Mouse (Mus musculus) lung, postnatal 0 days (tissue): Measurements from ENCODE around the gene Fam208a. TPM values are rescaled to one million over a fixed set of nuclear protein-coding genes. Genes with fewer than 3 reads are reported as not detected.
A peak's percentile ranks its signal among the peaks of the same experiment; 100 is the strongest.

Experiments
- ATAC-seq: fragments of 200-750 bp; cut with Nextera tagmentation; 2 replicates; pipeline ENCODE4 v1.8.0; 2017; ENCODE audit warnings: moderate library complexity
- DNase-seq: peaks from one replicate; pipeline ENCODE4 v3.0.0-alpha.2; 2016; ENCODE audit warnings: low spot score
- H3K27ac ChIP-seq: fragments of 300-500 bp; sonication (generic); 2 replicates; pipeline ENCODE4 v1.5.1; 2014; ENCODE audit warnings: antibody characterized with exemption, mild to moderate bottlenecking, low read length, mixed read lengths
- H3K27me3 ChIP-seq: fragments of 300-500 bp; sonication (generic); replicated peaks from 2 replicates; pipeline ENCODE4 v1.6.1; 2014; ENCODE audit warnings: low read length, mixed read lengths; ENCODE audit not compliant: insufficient read depth
- H3K36me3 ChIP-seq: fragments of 300-500 bp; sonication (generic); 2 replicates; pipeline ENCODE4 v1.6.1; 2014; ENCODE audit warnings: low read length, mixed read lengths; ENCODE audit not compliant: insufficient read depth
- H3K4me1 ChIP-seq: fragments of 300-500 bp; sonication (generic); 2 replicates; pipeline ENCODE4 v1.6.1; 2014; ENCODE audit warnings: antibody characterized with exemption, low read depth, low read length, mixed read lengths; ENCODE audit not compliant: insufficient read depth
- H3K4me2 ChIP-seq: fragments of 300-500 bp; sonication (generic); replicated peaks from 2 replicates; pipeline ENCODE4 v1.6.1; 2014; ENCODE audit warnings: low read depth, mild to moderate bottlenecking, low read length, moderate library complexity, mixed read lengths
- H3K4me3 ChIP-seq: fragments of 300-500 bp; sonication (generic); 2 replicates; pipeline ENCODE4 v1.5.1; 2014; ENCODE audit warnings: low read depth, low read length
- H3K9ac ChIP-seq: fragments of 300-500 bp; sonication (generic); replicated peaks from 2 replicates; pipeline ENCODE4 v1.6.1; 2014; ENCODE audit warnings: low read depth, mild to moderate bottlenecking
- H3K9me3 ChIP-seq: fragments of 300-500 bp; sonication (generic); 2 replicates; pipeline ENCODE4 v1.6.1; 2016; ENCODE audit warnings: low read length, mixed read lengths
- CTCF ChIP-seq: IDR thresholded peaks from 2 replicates; pipeline ENCODE4 v1.5.1; 2016; ENCODE audit warnings: antibody characterized with exemption, mild to moderate bottlenecking
- EP300 ChIP-seq: IDR thresholded peaks from 2 replicates; pipeline ENCODE4 v1.6.1; 2016; ENCODE audit warnings: antibody characterized with exemption, mild to moderate bottlenecking, control low read depth
- WGBS: fragments of 180-500 bp; shearing (Covaris S2); extraction: QIAGEN DNeasy Blood & Tissue Kit; methylation state at CpG from one replicate; pipeline ENCODE4 v1.1.7; 2014; 5-methylcytosine and 5-hydroxymethylcytosine counted together
- polyA plus RNA-seq: library from polyadenylated mRNA; unstranded; fragments of >200 nt; fragmentation: Nextera tagmentation; extraction: Ambion mirVana; gene quantifications from 2 replicates; pipeline ENCODE4 v1.2.1, GENCODE M21; 2015

Gene Fam208a
- polyA plus RNA-seq = 11.8 and 15.0 TPM in 2 replicates

- peak; percentile 96 for ATAC-seq
- Histone ChIP-seq H3K4me2 (peak within 1 kb of the TSS; percentile 92), H3K36me3 (no peaks in the 10 kb centered on the region), H3K9ac (peak within 1 kb of the TSS; percentile 98), H3K27ac (peak within 1 kb of the TSS; percentile 100), H3K4me3 (peak within 1 kb of the TSS; percentile 65), H3K27me3 (no peaks in the 10 kb centered on the region), H3K9me3 (no peaks in the 10 kb centered on the region), H3K4me1 (no peaks in the 10 kb centered on the region)
- 1% methylated on average over 42 of the region's 43 CpGs for WGBS
- peak; percentile 98 for DNase-seq
- TF ChIP-seq CTCF = no peak
- peak; percentile 36; the same call in 1 of the 2 replicates for TF ChIP-seq EP300
Measured at GRCm38 (mm10) chr14:27428573-27428972, at the start of gene Fam208a. TSS of gene Fam208a (plus strand) at chr14:27428834.

DNA sequence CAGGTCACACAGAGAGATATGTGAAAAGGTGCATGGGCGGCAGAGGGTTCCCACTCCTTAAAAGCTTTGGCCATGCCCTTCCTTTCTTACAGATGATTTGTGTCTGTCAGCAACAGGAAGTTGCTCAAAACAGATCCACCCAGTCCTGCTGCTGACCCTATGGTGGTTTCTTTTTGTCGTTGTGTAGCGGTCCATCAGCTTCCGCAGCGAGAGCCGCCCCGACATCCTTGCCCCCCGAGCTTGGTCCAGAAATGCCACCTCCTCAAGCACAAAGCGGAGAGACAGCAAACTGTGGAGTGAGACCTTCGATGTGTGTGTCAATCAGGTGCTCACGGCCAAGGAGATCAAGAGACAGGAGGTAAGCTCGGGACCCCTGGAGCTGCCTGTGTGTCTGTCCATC, 49.2 kb upstream of the Fam208a start:
- Histone ChIP-seq H3K4me3 (peak overlapping the region; percentile 25), H3K9me3 (no peaks in the 10 kb centered on the region), H3K9ac (no peak overlapping the region), H3K4me2 (peak overlapping the region; percentile 34; the same call in 1 of the 2 replicates), H3K27me3 (no peaks in the 10 kb centered on the region), H3K36me3 (0 out of 2 replicates have a peak, but pooled peaks cover 9% of the 10 kb centered on the region), H3K27ac (peak overlapping the region; percentile 40), H3K4me1 (no peaks in the 10 kb centered on the region; the same call in 1 of the 2 replicates)
- no peak for TF ChIP-seq CTCF
- peak; percentile 46; the same call in 1 of the 2 replicates for TF ChIP-seq EP300
- ATAC-seq = peak; percentile 61
- DNase-seq = peak; percentile 58
- 49% methylated on average over 12 of the region's 12 CpGs for WGBS

GRCm38 (mm10) chr14:27381459-27381858, 47.2 kb upstream of the Fam208a start:
- Histone ChIP-seq H3K4me2 (no peak overlapping the region), H3K9me3 (no peaks in the 10 kb centered on the region), H3K4me1 (no peaks in the 10 kb centered on the region; the same call in 1 of the 2 replicates), H3K27ac (no peak overlapping the region), H3K4me3 (no peak overlapping the region), H3K27me3 (no peaks in the 10 kb centered on the region), H3K9ac (no peak overlapping the region), H3K36me3 (0 out of 2 replicates have a peak, but pooled peaks cover 13% of the 10 kb centered on the region)
- ATAC-seq (no peak), DNase-seq (no peak)
- TF ChIP-seq EP300 (no peak), CTCF (no peak)
- WGBS = 70% methylated on average over 7 of the region's 7 CpGs

- no peak overlapping the region for H3K4me3 ChIP-seq
- no peaks in the 10 kb centered on the region for H3K27me3 ChIP-seq
- H3K9ac ChIP-seq = no peak overlapping the region
- TF ChIP-seq EP300 (no peak), CTCF (no peak)
- ATAC-seq = no peak
- 0 out of 2 replicates have a peak, but pooled peaks cover 13% of the 10 kb centered on the region for H3K36me3 ChIP-seq
- DNase-seq = no peak
- no peaks in the 10 kb centered on the region for H3K9me3 ChIP-seq
- no peak overlapping the region for H3K4me2 ChIP-seq
- H3K27ac ChIP-seq = no peak overlapping the region
- H3K4me1 ChIP-seq = no peaks in the 10 kb centered on the region; the same call in 1 of the 2 replicates
- WGBS = 78% methylated on average over 5 of the region's 5 CpGs
Measured at GRCm38 (mm10) chr14:27383321-27383830, 45.3 kb upstream of the Fam208a start.

GRCm38 (mm10) chr14:27384143-27384542, 44.5 kb upstream of the Fam208a start:
- Histone ChIP-seq H3K27me3 (no peaks in the 10 kb centered on the region), H3K4me3 (no peak overlapping the region), H3K4me2 (no peak overlapping the region), H3K4me1 (no peaks in the 10 kb centered on the region; the same call in 1 of the 2 replicates), H3K9ac (no peak overlapping the region), H3K9me3 (no peaks in the 10 kb centered on the region), H3K27ac (no peak overlapping the region), H3K36me3 (0 out of 2 replicates have a peak, but pooled peaks cover 13% of the 10 kb centered on the region)
- TF ChIP-seq EP300 (no peak), CTCF (no peak)
- ATAC-seq (no peak), DNase-seq (no peak)
- 86% methylated on average over 4 of the region's 4 CpGs for WGBS

GRCm38 (mm10) chr14:27388616-27389015, 40.0 kb upstream of the Fam208a start:
- no peak overlapping the region for H3K27ac ChIP-seq
- ATAC-seq = no peak

More at GRCm38 (mm10) chr14:27388616-27389015, 40.0 kb upstream of the Fam208a start:
- Histone ChIP-seq H3K9me3 (no peaks in the 10 kb centered on the region), H3K9ac (no peak overlapping the region), H3K4me2 (no peak overlapping the region), H3K4me1 (no peaks in the 10 kb centered on the region), H3K36me3 (0 out of 2 replicates have a peak, but pooled peaks cover 9% of the 10 kb centered on the region), H3K27me3 (no peaks in the 10 kb centered on the region), H3K4me3 (no peak overlapping the region)
- TF ChIP-seq EP300 (no peak), CTCF (no peak)
- no peak for DNase-seq
